Mouse (Mus musculus): ENCODE data around the gene Arhgef18.

Arhgef18 gene

DNA sequence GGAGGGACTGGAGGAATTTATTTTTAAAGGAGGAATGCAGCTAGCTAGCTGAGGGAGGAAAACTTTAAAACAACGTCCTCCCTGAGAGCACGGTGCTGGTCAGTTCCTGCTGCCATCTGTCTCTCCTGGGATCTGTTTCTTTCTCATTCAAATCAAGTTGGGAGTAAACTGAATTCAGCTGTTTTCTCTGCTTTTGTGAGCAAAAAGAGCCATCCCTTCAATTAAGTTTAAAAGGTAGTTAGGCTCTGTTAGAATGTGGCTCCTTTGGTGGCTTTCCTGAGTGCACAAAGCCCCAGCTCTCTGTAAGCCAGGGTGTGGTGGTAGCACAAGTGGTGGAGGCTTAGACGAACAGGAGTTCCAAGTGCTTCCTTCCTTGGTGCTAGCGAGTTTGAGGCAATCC, 2.4 kb downstream of the Arhgef18 start:
- in situ Hi-C loops (cut with MboI, MseI) = no loop called here

DNA sequence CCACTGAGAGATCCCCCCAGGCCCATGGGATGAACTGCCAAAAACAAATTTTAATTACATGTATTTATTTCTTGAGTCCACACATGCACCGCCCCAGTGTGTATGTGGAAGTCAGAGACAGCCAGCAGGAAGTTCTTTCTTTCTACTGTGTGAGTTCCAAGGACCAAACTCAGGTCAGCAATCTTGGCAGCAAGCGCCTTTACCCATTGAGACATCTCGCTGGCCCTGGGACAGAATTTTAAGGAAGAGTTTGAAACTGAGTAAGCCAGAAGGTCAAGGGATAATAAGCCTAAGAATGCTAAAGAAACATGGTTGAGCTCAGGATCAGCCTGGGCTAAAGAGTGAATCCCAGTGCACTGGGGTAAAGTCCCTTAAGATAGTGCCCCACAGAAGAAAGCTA, 4.8 kb downstream of the Arhgef18 start:
- in situ Hi-C loops (cut with MboI, MseI) = no loop called here

DNA sequence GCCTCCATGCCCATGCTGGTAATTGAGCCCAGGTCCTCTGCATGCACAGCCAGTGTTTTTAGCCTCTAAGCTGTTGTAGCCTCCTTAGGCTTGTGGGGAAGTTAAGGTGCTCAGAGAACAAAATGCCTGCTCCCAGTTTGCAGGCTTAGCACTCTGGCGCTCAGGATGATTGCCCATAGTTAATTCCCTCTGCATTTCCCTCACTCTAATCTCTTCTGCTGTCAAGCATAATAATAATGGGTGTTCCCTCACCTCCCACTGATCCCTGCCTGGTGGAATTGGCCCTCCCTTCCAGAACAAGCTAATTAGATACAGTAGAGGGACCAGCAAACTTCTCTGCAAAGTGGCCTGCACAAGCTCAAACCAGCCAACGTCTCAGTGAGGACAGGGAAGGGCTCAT, 7.7 kb downstream of the Arhgef18 start:
- in situ Hi-C loops (cut with MboI, MseI) = no loop called here

DNA sequence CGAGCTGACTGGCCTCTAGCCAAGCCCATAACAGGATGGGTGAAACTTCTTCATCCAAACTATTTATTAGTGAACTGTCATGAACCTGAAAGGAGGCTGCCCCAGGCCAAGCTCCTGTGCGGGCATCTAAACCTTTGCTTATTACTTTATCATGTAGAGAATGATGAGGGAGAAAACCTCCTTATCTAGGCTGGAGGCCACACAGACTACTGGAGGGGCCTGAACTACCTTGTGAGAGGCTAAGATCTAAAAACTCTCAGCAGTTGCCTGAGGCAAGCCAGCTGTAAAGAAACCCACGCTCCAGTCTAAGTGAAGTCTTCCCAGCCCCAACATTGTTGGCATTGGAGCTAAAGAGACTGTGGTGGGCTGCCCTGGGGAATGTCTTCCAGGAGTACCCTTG, 14.6 kb downstream of the Arhgef18 start:
- in situ Hi-C loops (cut with MboI, MseI) = no loop called here

DNA sequence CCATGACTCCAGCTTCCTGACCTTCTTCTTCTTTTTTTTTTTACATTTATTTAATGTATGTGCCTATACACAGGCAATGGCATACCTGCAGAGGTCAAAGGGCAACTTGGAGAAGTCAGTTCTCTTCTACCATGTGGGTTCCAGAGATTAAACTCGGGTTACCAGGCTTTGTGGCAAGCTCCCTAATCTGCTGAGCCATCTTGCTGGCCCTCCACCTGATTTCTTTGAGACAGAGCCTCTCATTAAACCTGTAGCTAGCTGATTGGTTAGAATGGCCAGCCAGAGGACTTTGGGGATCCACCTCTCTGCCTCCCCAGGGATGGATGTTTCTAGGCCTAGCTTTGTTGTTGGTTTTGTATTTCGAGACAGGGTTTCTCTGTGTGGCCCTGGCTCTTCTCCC, 18.3 kb downstream of the Arhgef18 start:
- in situ Hi-C loops (cut with MboI, MseI) = no loop called here

DNA sequence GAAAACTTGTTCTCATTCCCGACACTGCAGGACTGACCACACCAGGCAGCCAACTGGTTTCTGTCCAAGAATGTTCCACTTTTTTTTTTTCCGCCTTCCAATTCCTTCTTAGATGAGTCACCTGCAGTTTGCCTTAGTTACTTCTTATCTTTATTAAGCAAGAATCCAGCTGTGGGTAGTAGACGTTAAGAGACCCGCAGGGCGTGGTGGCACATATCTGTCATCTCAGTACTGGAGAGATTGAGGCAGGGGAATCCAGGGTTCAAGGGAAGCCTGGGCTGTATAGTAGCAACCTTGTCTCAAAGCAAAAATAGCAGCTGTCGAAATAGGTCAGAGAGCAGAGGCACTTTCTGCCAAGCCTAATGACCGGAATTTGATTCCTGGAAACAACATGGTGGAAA, 19.1 kb downstream of the Arhgef18 start:
- in situ Hi-C loops (cut with MboI, MseI) = no loop called here

DNA sequence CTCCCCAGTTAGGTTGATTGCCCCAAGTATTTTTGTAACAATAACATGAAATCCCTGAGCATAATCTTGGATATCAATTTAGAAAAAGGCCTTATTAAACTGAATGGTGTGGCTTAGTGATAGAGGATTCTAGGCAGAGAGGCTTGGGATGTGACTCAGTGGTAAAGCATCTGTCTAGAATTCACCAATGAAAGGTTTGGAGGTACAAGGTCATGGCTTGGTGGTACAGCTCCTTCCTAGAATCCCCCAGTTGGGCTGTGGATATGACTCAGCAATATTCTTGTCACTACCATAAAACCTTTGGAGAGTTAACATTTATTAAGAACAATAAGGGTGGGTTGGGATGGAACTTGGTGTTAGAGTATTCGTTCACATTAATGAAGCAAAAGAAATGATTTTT, 20.0 kb downstream of the Arhgef18 start:
- in situ Hi-C loops (cut with MboI, MseI) = no loop called here

DNA sequence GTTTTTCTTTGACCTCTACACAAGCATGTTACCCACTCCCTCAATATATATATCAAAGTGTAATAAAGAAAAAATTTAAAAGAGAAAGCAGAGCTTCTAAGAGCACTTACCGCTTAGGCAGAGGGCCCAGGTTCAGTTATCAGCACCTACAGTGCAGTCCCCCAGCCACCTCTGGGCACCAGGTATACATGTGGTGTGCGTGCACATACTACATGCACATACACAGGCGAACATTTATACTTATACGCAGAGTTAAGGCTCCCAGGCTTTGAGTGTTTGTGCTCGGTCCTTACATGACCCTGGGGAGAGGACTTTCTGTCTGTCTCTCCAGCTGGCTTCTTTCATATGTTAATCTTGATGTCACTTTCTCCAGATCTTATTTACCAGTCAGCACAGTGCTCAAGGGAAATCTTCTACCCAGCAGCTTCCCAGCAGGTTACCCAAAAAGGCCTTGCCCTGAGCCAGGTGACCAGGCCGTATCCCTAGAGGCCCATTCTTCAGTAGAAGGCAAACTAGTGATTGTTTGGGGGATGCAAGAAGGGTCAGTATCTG, 21.9 kb downstream of the Arhgef18 start:
- in situ Hi-C loops (cut with MboI, MseI) = no loop called here

DNA sequence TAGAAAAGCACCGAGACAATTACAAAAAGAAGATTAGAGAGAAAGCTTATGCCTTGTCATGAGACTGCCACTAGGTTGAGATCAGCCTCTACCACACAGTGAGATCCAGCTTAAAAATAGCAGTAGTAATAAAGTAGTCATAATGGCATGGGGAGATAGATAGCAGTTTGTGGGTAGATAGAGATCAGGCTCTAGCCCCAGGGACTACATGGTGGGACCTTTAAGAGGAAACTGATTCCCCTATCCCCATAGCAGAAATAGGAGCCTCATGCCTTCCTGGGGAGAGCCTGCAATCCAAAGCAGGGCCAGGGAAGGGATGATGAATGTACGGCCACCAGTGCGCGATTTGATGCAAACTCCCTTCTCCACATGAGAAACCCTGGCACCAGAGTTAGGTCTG, 22.5 kb downstream of the Arhgef18 start:
- in situ Hi-C loops (cut with MboI, MseI) = no loop called here

DNA sequence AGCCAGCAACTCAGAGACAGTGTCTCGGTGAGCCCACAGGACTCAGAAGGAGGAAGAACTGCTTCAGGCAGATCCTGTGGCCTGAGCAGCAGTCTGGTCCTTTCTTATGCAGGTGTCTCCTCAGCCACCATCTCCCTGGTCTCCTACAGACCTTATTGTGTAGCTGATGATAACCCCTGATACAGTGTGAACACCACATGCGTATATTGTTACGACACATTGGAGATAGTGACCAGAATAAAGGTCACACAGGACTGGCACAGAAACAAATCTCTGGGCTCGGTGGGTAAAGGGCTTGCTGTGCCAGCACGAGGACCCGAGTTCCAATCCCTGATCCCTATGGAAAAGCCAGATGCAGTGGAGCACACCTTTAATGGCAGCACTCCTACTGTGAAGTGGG, 22.9 kb downstream of the Arhgef18 start:
- in situ Hi-C loops (cut with MboI, MseI) = no loop called here

DNA sequence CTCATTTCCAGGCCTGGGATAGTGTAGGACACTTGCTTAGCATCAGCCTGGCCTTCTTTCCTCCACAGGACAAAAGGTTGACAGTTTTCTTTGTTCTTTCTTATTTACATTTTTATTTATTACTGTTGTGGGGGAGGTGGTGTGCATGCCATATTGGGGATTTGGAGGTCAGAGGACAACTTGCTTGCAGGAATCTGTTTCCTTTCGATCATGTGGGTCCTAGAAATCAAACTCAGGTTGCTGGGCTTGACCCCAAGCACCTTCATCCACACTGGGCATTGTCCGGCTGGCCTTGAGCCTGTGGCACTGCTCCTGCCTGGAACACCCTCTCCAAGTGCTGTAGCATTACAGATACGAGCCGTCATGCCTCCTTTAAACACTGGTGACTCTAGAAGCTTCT, 24.0 kb downstream of the Arhgef18 start:
- in situ Hi-C loops (cut with MboI, MseI) = no loop called here

DNA sequence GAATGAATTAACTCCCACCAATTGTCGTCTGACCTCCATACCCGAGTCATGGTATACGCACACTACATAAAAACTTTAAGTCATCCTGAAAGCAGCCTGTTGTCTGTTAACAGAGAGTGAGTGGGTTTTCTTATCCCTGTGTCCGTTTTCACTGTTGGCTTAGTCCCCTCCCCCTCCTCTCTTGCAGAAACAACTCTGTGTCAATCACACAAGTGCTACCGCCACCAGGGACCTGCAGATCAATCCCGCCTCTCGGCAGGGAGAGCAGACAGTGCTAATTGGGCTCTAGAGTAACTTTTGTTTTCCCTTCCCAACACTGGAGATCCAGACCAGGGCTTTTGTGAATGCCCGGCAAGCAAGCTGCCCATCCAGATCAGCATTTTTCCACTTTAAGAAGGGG, 24.6 kb downstream of the Arhgef18 start:
- in situ Hi-C loops (cut with MboI, MseI) = no loop called here

DNA sequence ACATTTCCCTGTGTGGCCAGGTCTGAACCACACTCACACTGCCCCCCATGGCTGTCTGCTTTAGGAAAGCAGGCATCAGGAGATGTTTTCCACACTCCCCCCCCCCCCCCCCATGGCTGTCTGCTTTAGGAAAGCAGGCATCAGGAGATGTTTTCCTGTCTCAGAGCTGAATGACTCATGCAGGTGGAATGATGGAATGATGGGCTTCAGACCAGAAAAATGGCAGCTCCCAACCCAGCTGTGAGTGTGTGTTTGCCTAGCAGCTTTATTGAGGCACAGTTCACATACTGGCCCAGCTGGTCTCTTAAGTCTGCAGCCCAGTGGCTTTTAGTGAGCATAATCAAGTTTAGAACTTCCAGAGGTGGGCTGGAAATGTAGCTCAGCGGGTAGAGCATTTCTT, 25.3 kb downstream of the Arhgef18 start:
- in situ Hi-C loops (cut with MboI, MseI) = no loop called here

DNA sequence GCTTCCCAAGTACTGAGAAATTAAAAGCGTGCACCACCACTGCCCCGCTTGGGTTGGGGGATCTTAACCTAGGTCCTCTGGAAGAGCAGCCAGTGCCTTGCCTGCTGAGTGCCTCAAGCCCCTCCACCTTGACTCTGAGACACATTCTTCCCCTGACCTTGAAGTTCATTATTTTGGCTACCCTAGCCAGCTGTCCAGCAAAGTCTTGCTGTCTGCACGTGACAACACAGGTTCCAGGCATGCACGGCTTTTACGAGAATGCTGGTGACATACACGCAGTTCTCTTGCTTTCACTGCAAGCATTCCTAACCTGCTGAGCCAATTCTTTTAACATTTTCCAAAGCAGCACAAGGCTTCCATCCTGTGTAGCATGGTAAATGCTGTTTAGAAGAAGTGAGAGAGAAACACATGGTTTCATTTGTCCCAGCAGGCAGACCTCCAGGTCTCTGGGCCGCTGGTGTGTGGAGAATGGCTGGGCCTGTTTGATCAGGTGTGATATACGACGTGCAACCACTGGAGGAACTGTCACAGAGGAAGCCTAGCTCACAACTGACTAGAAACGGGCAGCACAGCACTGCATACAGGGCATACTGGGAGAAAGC, 27.4 kb downstream of the Arhgef18 start:
- in situ Hi-C loops (cut with MboI, MseI) = no loop called here

DNA sequence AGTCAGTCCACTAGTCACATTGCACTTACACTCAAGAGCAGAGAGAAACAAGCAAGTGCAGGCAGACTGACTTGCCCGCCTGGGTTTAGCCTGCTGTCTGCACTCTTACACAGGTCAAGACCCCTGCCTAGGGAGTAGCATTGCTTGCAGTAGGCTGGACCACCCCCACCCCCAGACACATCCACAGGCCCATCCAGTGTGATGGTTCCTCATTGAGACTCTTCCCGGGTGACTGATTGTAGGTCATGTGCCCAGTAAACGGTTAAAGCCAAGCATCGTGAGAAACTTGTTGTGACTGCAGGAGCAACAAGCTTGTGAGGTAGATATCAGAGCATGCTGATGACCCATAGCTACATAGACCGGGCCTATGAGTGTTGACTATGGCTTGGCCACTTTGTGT, 28.7 kb downstream of the Arhgef18 start:
- in situ Hi-C loops (cut with MboI, MseI) = no loop called here

DNA sequence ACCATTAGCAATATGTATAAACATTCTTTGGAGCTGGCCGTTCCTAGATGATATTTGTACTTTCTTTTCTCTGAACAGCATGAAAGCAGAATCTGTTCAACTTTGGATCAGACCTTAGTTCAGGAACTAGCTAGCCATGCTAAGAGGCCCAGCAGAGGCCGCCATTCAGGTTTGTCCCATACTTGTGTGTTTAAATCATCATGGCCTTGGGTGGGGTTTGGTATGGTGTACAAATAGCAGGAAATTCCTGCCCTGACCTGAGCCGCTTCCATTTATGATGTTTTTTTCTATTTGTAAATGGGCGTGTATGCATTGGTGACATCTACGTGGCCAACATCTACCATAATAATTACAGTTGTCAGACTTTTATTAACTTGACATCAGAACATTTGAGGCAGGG, 32.4 kb downstream of the Arhgef18 start:
- in situ Hi-C loops (cut with MboI, MseI) = no loop called here

DNA sequence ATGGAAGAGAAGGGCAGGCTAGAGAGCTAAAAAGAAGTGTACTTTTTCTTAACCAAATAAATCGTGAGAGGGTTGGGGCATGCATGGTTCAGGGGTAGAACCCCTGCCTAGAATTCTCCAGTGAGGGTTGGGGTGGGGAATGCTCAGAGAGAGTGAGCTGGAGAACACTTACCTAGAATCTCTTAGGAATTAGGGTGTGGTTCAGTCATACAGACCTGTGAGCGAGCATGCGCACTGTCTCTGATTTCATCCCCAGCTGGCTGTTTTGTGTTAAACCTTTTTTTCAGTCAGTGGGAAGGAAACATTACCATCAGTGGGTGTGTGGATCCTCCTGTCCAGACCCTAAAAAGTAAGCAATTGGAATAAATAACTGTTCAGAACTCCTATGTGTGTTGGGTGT, 33.4 kb downstream of the Arhgef18 start:
- in situ Hi-C loops (cut with MboI, MseI) = no loop called here

DNA sequence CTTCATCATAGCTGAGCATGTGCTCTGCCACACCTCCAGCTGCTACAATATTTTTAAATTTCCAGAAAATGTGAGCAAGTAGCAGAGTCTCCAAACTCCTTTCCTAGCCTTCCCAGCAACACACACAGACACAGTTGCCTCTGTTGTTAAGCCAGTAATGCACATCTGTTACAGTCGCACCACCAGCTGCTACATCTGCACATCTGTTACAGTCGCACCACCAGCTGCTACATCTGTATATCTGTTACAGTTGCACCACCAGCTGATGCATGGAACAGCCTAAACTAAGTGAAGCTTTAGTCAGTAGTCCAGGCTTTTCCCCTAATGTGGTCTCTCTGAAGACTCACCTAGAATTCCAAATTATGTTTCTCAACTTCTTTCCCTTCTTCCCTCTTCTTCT, 35.6 kb downstream of the Arhgef18 start:
- in situ Hi-C loops (cut with MboI, MseI) = no loop called here

DNA sequence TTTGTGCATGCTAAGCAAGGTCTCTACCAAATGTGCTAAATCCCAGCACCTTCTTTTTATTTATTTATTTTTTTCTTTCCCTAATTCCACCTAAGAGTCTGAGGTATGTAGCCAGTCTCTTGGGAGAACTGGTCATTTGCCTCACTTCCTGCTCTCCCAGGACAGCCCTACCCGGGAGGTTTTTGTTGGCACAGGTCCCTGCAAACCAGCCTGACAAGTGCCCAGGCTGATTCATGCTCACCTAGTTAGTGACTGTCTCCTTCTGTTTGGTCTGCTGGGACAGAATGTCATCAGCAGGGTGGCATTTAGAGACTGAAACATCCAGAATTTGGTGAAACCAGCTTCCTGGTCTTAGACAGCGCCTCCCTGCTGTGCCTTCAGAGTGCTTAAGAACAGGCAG, 37.2 kb downstream of the Arhgef18 start:
- in situ Hi-C loops (cut with MboI, MseI) = no loop called here

DNA sequence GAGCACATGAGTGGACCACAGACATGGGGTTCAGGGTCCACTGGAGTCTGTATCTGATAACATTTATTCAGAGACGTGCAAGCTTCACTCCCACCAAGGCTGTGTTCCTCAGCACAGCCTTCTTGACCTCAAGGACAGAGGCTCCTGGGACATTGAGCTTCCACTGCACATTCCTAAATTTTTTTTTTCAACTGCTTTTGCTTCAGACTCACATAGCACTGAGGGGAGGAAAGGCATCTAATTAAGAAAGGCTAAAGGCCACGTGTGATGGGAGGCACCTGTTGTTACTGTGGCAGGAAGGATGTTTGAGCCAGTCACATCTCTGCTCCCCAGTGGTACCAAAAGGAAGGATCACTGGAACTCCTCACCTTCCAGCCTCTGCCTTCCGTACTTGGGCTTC, 38.3 kb downstream of the Arhgef18 start:
- in situ Hi-C loops (cut with MboI, MseI) = no loop called here

DNA sequence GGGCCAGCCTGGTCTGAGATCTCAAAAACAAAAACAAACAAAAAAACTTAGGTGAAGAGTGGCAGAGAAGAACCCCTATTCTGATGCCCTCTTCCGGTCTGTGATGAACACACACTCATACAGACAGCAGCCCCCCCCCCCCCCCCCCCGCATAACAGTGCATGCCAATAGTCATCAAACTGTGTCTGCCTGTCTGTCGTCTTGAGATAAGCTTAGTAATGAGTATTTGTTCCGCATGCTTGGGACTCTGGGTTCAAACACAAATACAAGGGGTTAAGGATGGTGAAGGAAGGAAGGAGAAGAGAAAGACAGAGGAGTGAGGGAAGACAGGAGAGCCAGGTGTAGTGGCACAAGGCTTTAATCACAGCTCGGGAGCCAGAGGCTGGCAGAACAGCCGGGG, 43.7 kb downstream of the Arhgef18 start:
- in situ Hi-C loops (cut with MboI, MseI) = no loop called here

DNA sequence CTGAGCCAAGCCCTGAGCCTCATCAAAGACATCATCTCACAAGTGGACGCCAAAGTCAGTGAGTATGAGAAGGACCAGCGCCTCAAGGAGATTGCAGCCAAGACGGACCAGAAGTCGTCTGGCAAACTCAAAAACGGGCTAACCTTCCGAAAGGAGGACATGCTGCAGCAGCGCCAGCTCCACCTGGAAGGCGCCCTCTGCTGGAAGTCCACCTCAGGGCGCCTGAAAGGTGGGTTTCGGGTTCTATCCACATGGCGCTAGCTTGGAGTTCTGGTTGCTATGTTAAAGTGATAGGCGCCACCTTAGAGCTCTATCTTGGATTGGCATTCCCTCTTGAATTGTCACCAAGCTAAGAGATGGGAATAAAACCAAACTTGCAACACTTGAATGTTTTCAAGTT, 46.7 kb downstream of the Arhgef18 start:
- in situ Hi-C loops (cut with MboI, MseI) = no loop called here

DNA sequence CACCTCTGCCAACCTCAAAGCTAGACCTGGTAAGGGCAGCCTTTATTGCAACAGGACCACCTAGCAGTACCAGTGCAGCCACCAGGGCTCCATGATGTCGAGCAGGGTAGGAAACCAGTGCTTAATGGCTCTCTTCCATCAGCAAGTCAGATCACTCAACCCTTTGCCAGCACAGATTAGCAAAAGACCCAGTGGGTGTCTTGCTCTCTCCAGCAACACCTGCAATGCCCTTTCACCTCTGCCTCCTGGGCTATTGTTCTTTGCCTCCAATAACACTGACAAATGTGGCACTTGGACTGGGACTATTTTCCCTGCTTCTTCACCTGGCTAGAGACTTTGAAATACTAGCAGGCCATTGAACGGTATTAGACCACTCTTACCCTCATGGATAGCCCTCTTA, 56.4 kb downstream of the Arhgef18 start:
- in situ Hi-C loops (cut with MboI, MseI) = loop anchor here in 1 of 2 experiments (5.0 kb wide), 1 partner anchor 92 kb away; no protein-coding TSS in a partner anchor

DNA sequence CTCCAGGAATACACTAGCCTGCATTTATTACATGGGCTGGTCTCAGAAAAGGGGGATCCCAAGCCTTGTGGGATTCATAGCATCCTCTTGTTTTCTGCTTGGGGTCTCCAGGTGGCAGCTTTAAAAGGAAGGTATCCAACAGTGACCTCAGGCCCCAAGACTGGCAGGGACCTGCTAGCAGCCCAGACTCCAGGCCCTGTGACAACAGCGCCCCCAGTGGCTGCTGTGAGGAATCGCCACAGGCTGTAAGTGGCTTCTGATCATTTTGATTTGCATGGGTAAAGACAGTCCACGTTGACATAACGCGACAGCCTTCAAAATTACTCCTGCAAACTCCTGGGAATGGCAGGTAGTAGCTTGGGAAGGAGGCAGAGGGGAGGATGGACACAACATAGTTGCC, 57.9 kb downstream of the Arhgef18 start:
- in situ Hi-C loops (cut with MboI, MseI) = no loop called here

All from T-helper 17 cell (primary cell).